Mouse (Mus musculus) cerebellum, adult 2 months (tissue): ENCODE results near the gene Cygb.

ENCODE experiments used
- CTCF ChIP-seq: fragments of 200-500 bp; IDR thresholded peaks from 2 replicates; pipeline ENCODE4 v1.5.1; 2011; ENCODE audit warnings: low read depth, mild to moderate bottlenecking, control low read depth, low read length, moderate library complexity, borderline replicate concordance; ENCODE audit not compliant: insufficient read depth
- POLR2A ChIP-seq: fragments of 200-500 bp; IDR thresholded peaks from 2 replicates; pipeline ENCODE4 v1.6.1; 2011; ENCODE audit warnings: low read length, control low read depth, borderline replicate concordance; ENCODE audit not compliant: insufficient read depth

GRCm38 (mm10) chr11:116609965-116610630, 44.0 kb downstream of the Cygb start:
- TF ChIP-seq CTCF (no peak), POLR2A (no peak)
